Mouse (Mus musculus) CH12.LX (cell line): ENCODE measurements around the gene Dynlt1f. TPM values are rescaled to one million over a fixed set of nuclear protein-coding genes. Genes with fewer than 3 reads are reported as not detected.
"Not testable (repeated sequence)": the region's sequence is repeated elsewhere in the genome, so short reads cannot be mapped to it uniquely, and the experiment has no call there.

Source experiments
- DNase-seq: peaks from one replicate; pipeline ENCODE4 v3.0.0-alpha.2; 2013; ENCODE audit errors: extremely low read depth
- H3K27ac ChIP-seq: 2 replicates; pipeline ENCODE4 v1.5.1; 2012; ENCODE audit warnings: low read depth, mild to moderate bottlenecking, control low read depth, moderate library complexity; ENCODE audit not compliant: insufficient read depth
- H3K27me3 ChIP-seq: replicated peaks from 2 replicates; pipeline ENCODE3; 2012; ENCODE audit warnings: inconsistent platforms
- H3K36me3 ChIP-seq, 2 experiments: replicated peaks in 1 of 2; 2 replicates each; pipeline versions ENCODE3 to v1.6.1; 2012; ENCODE audit warnings: inconsistent platforms in 1 of 2, low read length in 1 of 2, mild to moderate bottlenecking in 1 of 2, mixed read lengths in 1 of 2, moderate library complexity in 1 of 2; ENCODE audit not compliant: control insufficient read depth in 1 of 2, insufficient read depth in 1 of 2
- H3K4me1 ChIP-seq, 2 experiments: 2 replicates each; pipeline ENCODE4 v1.6.1; 2012; ENCODE audit warnings: inconsistent platforms in 1 of 2, moderate library complexity in 1 of 2; ENCODE audit not compliant: insufficient read depth in 2 of 2, control insufficient read depth in 1 of 2
- H3K4me2 ChIP-seq: 2 replicates; pipeline ENCODE4 v1.6.1; 2012; ENCODE audit warnings: low read depth, mild to moderate bottlenecking, control low read depth; ENCODE audit not compliant: poor library complexity, insufficient read depth, severe bottlenecking
- H3K4me3 ChIP-seq, 3 experiments: fragments of 150-350 bp in 1 of 3; sonication (generic) in 1 of 3; replicated peaks in 1 of 3; 2 replicates each; pipeline versions ENCODE3 to v1.5.1; 2011 to 2012; ENCODE audit warnings: low read depth in 2 of 3, low read length in 2 of 3, mild to moderate bottlenecking in 2 of 3, moderate library complexity in 2 of 3, control low read depth in 1 of 3, improper control_type of control experiment in 1 of 3, inconsistent platforms in 1 of 3, mixed read lengths in 1 of 3; ENCODE audit not compliant: poor library complexity in 1 of 3
- H3K79me2 ChIP-seq: replicated peaks from 2 replicates; pipeline ENCODE4 v1.6.1; 2012; ENCODE audit warnings: mild to moderate bottlenecking, moderate library complexity; ENCODE audit not compliant: control insufficient read depth, poor library complexity, insufficient read depth, severe bottlenecking; ENCODE audit errors: extremely low read depth
- H3K9ac ChIP-seq: 2 replicates; pipeline ENCODE4 v1.6.1; 2012; ENCODE audit warnings: low read depth, mild to moderate bottlenecking, control low read depth, moderate library complexity; ENCODE audit not compliant: insufficient read depth
- H3K9me3 ChIP-seq: replicated peaks from 2 replicates; pipeline ENCODE3; 2012; ENCODE audit warnings: low read length, inconsistent platforms, mixed read lengths
- ETS1 ChIP-seq: conservative IDR thresholded peaks from 2 replicates; pipeline ENCODE4 v1.6.1; 2012; ENCODE audit warnings: low read depth, mild to moderate bottlenecking, inconsistent platforms, low read length, improper control_type of control experiment, moderate library complexity
- MXI1 ChIP-seq: IDR thresholded peaks from 2 replicates; pipeline ENCODE4 v1.6.1; 2011; ENCODE audit warnings: mild to moderate bottlenecking, low read depth, low read length, improper control_type of control experiment
- POLR2A ChIP-seq: IDR thresholded peaks from 2 replicates; pipeline ENCODE4 v1.6.1; 2011; ENCODE audit warnings: low read depth, mild to moderate bottlenecking, improper control_type of control experiment, low read length
- SIN3A ChIP-seq: IDR thresholded peaks from 2 replicates; pipeline ENCODE4 v1.6.1; 2012; ENCODE audit warnings: low read length, improper control_type of control experiment, inconsistent platforms
- TCF12 ChIP-seq: IDR thresholded peaks from 2 replicates; pipeline ENCODE4 v1.6.1; 2014; ENCODE audit warnings: low read depth, mild to moderate bottlenecking, inconsistent platforms, low read length, improper control_type of control experiment
- ZNF384 ChIP-seq: IDR thresholded peaks from 2 replicates; pipeline ENCODE4 v1.6.1; 2012; ENCODE audit warnings: low read depth, low read length, improper control_type of control experiment, inconsistent platforms
- dilution Hi-C: fragments of 300-500 bp; cut with MboI; formaldehyde crosslinking; loops from 2 replicates; pipeline ENCODE4 v1.14.3; 2020; ENCODE audit warnings: low sequenced_read_pairs; ENCODE audit not compliant: extremely low pct_unique_long_range_greater_than_20kb, extremely low pct_ligation_motif_present
- in situ Hi-C: fragments of 300-500 bp; cut with MboI; formaldehyde crosslinking; loops from 3 replicates; pipeline ENCODE4 v1.14.3; 2019; ENCODE audit warnings: low sequenced_read_pairs, low pct_ligation_motif_present, low pct_unique_long_range_greater_than_20kb, mixed read lengths
- polyA plus RNA-seq: library from polyadenylated mRNA; unstranded; fragments of >175 nt; gene quantifications from 2 replicates; pipeline ENCODE4 v1.2.1, GENCODE M21; 2012; ENCODE audit warnings: low read depth; ENCODE audit not compliant: insufficient read length
- total RNA-seq, 2 experiments: library from RNA; depleted of rRNA; stranded (reverse); fragments of 300-350 nt in 1 of 2; fragments of >200 nt in 1 of 2; gene quantifications; 2 replicates each; pipeline ENCODE4 v1.2.3; 2012 to 2014

Gene Dynlt1f
- total and polyA plus RNA-seq, 3 experiments = 165 to 352 (median 215) TPM

DNA sequence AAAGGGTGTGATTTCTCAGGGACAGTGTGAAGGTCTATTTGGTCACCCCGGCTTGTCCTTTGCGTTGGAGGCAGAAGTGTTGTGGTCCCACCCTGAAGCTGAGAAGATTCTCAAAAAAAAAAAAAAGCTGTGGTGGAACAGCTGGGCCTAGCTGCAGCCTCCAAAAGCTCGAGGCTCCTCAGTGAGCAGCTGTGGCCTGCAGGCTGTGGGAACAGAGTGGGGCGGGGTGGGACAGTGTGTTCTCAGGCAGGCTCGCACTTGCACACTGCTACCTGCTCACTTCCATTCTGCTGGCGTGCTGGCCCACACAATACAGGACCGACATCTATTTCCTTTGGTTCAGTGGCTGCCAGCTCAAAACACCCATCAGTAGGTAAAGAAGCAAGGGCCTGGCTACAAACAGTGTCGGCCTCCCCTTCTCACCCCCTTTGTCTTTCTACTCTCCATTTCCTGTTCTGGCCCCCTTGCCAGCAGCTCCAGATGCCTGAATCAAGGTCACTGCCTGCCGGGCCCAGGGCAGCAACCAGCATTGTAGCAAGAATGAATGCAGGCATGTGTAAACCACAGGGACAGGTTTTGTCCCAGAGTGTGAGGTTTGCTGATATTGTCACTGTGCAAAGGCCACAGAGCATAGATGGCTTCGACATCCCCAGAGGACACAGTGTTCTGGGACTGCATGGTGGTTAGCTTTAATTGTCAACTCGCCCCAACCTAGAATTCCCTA is 5.6 kb upstream of the Dynlt1f start:
- H3K27me3 ChIP-seq, H3K36me3 ChIP-seq, dilution Hi-C loops, in situ Hi-C loops, H3K4me1 ChIP-seq, H3K9me3 ChIP-seq: not testable (repeated sequence)
- H3K79me2 ChIP-seq = peaks cover 14% of the 10 kb centered on the region
- peak overlapping the region; percentile 24; the same call in 1 of the 2 replicates for H3K4me2 ChIP-seq
- peak overlapping the region; percentile 7; the same call in 1 of the 2 replicates for H3K9ac ChIP-seq
- peak overlapping the region in 2 of 3 experiments; percentile 29 to 44 for H3K4me3 ChIP-seq
- TF ChIP-seq ZNF384 = peak; percentile 77
- peak; percentile 74 for TF ChIP-seq SIN3A
- TF ChIP-seq MXI1 = 0 out of 2 replicates have a peak, but pooled peaks have one; percentile 31
- peak; percentile 52 for TF ChIP-seq ETS1
- H3K27ac ChIP-seq = peak overlapping the region; percentile 58
- DNase-seq = peak; percentile 44

DNA sequence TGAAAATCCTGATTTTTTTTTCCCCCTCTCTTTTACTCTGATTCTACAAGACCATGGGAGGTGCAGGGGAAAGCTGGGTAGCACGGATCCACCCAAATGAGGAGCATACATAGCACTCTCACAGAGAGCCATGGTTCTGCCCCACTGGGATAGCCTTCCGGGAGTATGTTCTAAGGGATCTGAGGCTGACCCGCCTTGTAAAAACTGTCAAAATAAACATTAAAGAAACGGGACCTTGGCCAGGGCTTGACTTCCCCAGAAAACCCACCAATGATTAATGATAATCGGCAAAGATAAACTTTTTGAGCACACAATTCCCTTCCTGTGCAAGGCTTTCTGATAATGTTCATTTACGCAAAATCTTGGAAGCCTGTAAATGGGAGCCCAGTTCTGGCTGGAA is 4.9 kb upstream of the Dynlt1f start:
- H3K36me3 ChIP-seq, in situ Hi-C loops, dilution Hi-C loops, DNase-seq, H3K27ac ChIP-seq, H3K4me1 ChIP-seq, H3K9me3 ChIP-seq, H3K27me3 ChIP-seq: not testable (repeated sequence)
- Histone ChIP-seq H3K9ac (peak overlapping the region; percentile 7; the same call in 1 of the 2 replicates), H3K4me2 (peak overlapping the region; percentile 24), H3K79me2 (peaks cover 14% of the 10 kb centered on the region), H3K4me3 (peak overlapping the region in 2 of 3 experiments; percentile 29 to 44)

GRCm38 (mm10) chr17:6658801-6659200 is 3.1 kb upstream of the Dynlt1f start, which contains the start of gene Sytl3:
Gene Sytl3 (plus strand): TSS chr17:6659093.
- DNase-seq, in situ Hi-C loops, dilution Hi-C loops: not testable (repeated sequence)

GRCm38 (mm10) chr17:6656471-6656870 is 771 bp upstream of the Dynlt1f start:
- in situ Hi-C loops, H3K4me1 ChIP-seq, H3K36me3 ChIP-seq, H3K27me3 ChIP-seq, H3K9me3 ChIP-seq, H3K79me2 ChIP-seq, H3K4me2 ChIP-seq, H3K9ac ChIP-seq, dilution Hi-C loops, DNase-seq, H3K4me3 ChIP-seq: not testable (repeated sequence)
- peak overlapping the region; percentile 93; the same call in 1 of the 2 replicates for H3K27ac ChIP-seq

More at GRCm38 (mm10) chr17:6658801-6659200, 3.1 kb upstream of the Dynlt1f start, which contains the start of gene Sytl3:
- H3K4me1 ChIP-seq, H3K4me2 ChIP-seq, H3K79me2 ChIP-seq, H3K27me3 ChIP-seq, H3K9me3 ChIP-seq, H3K36me3 ChIP-seq: not testable (repeated sequence)
- H3K27ac ChIP-seq = peak within 1 kb of the TSS; percentile 48; the same call in 1 of the 2 replicates
- peak; percentile 30; the same call in 1 of the 2 replicates for TF ChIP-seq POLR2A
- TF ChIP-seq TCF12 = peak; percentile 31; the same call in 1 of the 2 replicates
- TF ChIP-seq, all 38 proteins: peak for 2; not testable (repeated sequence) for 36
- peak within 1 kb of the TSS in 1 of 3 experiments; percentile 23 for H3K4me3 ChIP-seq
- not testable (repeated sequence) for H3K9ac ChIP-seq
